Mouse (Mus musculus) neural tube, embryonic 14.5 days (tissue): Measurements from ENCODE around the gene Sez6l. TPM values are rescaled to one million over a fixed set of nuclear protein-coding genes. Genes with fewer than 3 reads are reported as not detected.
A peak's percentile ranks its signal among the peaks of the same experiment; 100 is the strongest.

Experiments used
- ATAC-seq: fragments of 200-750 bp; cut with Nextera tagmentation; 2 replicates; pipeline ENCODE4 v1.8.0; 2017; ENCODE audit warnings: low read depth, mild to moderate bottlenecking, moderate TSS enrichment, moderate library complexity
- H3K27ac ChIP-seq: fragments of 300-500 bp; sonication (generic); 2 replicates; pipeline ENCODE4 v1.5.1; 2014; ENCODE audit warnings: low read depth, mild to moderate bottlenecking, control low read depth, low read length, moderate library complexity, mixed read lengths
- H3K27me3 ChIP-seq: fragments of 300-500 bp; sonication (generic); 2 replicates; pipeline ENCODE4 v1.6.1; 2014; ENCODE audit warnings: low read length; ENCODE audit not compliant: control insufficient read depth, insufficient read depth
- H3K36me3 ChIP-seq: fragments of 300-500 bp; sonication (generic); 2 replicates; pipeline ENCODE4 v1.6.1; 2014; ENCODE audit warnings: low read length, mixed read lengths; ENCODE audit not compliant: control insufficient read depth, insufficient read depth
- H3K4me1 ChIP-seq: fragments of 300-500 bp; sonication (generic); 2 replicates; pipeline ENCODE4 v1.6.1; 2014; ENCODE audit warnings: low read length; ENCODE audit not compliant: control insufficient read depth, insufficient read depth
- H3K4me2 ChIP-seq: fragments of 300-500 bp; sonication (generic); 2 replicates; pipeline ENCODE4 v1.6.1; 2014; ENCODE audit warnings: mild to moderate bottlenecking, low read depth, low read length, control low read depth
- H3K4me3 ChIP-seq: fragments of 300-500 bp; sonication (generic); 2 replicates; pipeline ENCODE4 v1.5.1; 2014; ENCODE audit warnings: low read depth, low read length, control low read depth, mixed read lengths
- H3K9ac ChIP-seq: fragments of 300-500 bp; sonication (generic); replicated peaks from 2 replicates; pipeline ENCODE4 v1.6.1; 2014; ENCODE audit warnings: low read depth, mild to moderate bottlenecking, control low read depth, low read length, mixed read lengths
- H3K9me3 ChIP-seq: fragments of 300-500 bp; sonication (generic); 2 replicates; pipeline ENCODE4 v1.6.1; 2016; ENCODE audit warnings: low read length; ENCODE audit not compliant: control insufficient read depth
- WGBS: fragments of 180-500 bp; shearing (Covaris S2); extraction: QIAGEN DNeasy Blood & Tissue Kit; methylation state at CpG from one replicate; pipeline ENCODE4 v1.1.7; 2014; 5-methylcytosine and 5-hydroxymethylcytosine counted together
- polyA plus RNA-seq: library from polyadenylated mRNA; unstranded; fragments of >200 nt; fragmentation: Nextera tagmentation; extraction: Ambion mirVana; gene quantifications from 2 replicates; pipeline ENCODE4 v1.2.1, GENCODE M21; 2014

Sez6l gene
- polyA plus RNA-seq, 1 experiment from 2014 or later, result 30.4 TPM

DNA sequence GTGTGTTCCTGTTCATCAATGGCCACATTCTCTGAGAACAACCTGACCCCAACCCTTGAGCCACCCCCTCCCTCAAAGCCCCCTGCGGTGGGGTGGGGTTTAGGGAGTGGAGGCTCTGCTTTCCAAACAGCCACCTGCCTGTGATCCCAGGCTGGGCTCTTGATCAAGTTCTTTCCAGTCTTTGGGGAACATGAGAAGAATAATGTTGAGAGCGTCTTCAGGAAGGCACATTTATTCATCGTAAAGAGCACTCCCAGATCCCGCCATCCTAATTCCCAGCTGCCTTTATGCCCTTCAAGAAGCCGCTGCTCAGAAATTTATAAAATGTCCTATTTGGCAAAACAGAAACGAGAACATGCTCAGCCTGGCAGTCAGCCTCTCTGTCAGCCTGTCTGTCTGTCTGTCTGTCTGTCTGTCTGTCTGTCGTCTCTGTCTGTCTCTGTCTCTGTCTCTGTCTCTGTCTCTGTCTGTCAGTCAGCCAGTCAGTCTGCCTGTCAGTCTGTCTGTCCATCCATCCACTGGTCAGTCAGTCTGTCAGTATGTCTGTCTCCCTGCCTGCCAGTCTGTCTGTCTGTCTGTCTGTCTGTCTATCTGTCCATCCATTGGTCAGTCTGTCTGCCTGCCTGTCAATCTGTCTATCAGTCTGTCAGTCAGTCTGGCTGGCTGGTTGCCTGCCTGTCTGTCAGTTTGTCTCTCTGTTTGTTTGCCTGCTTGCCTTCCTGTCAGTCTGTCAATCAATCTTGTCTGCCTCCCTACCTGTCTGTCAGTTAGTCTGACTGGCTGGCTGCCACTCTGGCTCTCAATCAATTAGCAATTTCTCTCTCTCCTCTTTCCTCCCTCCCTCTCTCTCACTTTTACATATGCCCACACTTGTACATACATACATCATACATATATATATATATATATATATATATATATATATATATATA lies 19.0 kb upstream of the Sez6l start:
- H3K27me3 ChIP-seq, result no peaks in the 10 kb centered on the region
- no peak overlapping the region for H3K27ac ChIP-seq
- no peak overlapping the region for H3K4me2 ChIP-seq
- H3K9me3 ChIP-seq, result no peaks in the 10 kb centered on the region
- H3K9ac ChIP-seq, result no peak overlapping the region
- 56% methylated on average over 7 of the region's 7 CpGs for WGBS
- H3K4me3 ChIP-seq, result no peak overlapping the region
- no peaks in the 10 kb centered on the region for H3K36me3 ChIP-seq
- no peak for ATAC-seq
- peaks cover 8% of the 10 kb centered on the region for H3K4me1 ChIP-seq

DNA sequence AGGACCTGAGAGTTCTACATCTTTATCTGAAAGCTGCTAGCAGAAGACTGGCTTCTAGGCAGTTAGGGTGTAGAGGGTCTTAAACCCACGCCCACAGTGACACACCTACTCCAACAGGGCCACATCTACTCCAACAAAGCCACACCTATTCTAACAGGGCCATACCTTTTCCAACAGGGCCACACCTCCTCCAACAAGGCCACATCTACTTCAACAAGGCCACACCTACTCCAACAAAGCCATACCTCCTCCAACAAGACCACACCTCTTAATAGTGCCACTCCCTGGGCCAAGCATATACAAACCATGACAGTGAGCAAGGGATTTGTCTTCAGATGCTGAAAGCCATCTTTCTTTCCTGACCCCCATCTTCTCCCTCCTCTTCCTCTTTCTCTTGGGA lies 14.7 kb upstream of the Sez6l start:
- no peaks in the 10 kb centered on the region for H3K36me3 ChIP-seq
- no peak for ATAC-seq
- no peaks in the 10 kb centered on the region for H3K4me1 ChIP-seq
- no peaks in the 10 kb centered on the region for H3K27me3 ChIP-seq
- no peaks in the 10 kb centered on the region for H3K9me3 ChIP-seq
- H3K27ac ChIP-seq, result no peak overlapping the region
- no peak overlapping the region for H3K4me2 ChIP-seq
- 67% methylated on average over 1 of the region's 1 CpGs for WGBS
- no peak overlapping the region for H3K4me3 ChIP-seq
- H3K9ac ChIP-seq, result no peak overlapping the region

DNA sequence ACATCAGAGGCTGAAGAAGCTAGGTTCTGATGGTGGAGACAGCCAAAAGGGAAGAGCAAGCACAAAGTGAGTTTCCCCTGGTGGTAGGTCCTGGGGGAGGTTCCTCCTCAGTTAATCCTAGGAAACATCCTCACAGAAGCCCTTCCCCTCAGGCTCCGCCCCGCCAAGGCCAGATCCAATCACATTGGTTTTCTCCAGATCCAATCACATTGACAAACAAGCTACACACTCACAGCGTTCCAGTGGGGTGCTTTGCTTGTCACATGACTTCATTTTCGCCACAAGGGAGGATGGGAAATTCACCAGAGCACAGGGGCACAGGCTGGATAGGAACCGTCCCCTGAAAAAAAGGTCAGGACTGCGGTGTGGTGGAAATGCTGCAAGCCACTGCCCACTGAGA lies 9.1 kb upstream of the Sez6l start:
- H3K27ac ChIP-seq, result no peak overlapping the region
- H3K4me2 ChIP-seq, result no peak overlapping the region
- H3K27me3 ChIP-seq, result no peaks in the 10 kb centered on the region
- 52% methylated on average over 6 of the region's 6 CpGs for WGBS
- H3K9me3 ChIP-seq, result no peaks in the 10 kb centered on the region
- no peak overlapping the region for H3K4me3 ChIP-seq
- peaks cover 9% of the 10 kb centered on the region; the same call in 1 of the 2 replicates for H3K4me1 ChIP-seq
- no peaks in the 10 kb centered on the region for H3K36me3 ChIP-seq
- ATAC-seq, result no peak
- no peak overlapping the region for H3K9ac ChIP-seq

DNA sequence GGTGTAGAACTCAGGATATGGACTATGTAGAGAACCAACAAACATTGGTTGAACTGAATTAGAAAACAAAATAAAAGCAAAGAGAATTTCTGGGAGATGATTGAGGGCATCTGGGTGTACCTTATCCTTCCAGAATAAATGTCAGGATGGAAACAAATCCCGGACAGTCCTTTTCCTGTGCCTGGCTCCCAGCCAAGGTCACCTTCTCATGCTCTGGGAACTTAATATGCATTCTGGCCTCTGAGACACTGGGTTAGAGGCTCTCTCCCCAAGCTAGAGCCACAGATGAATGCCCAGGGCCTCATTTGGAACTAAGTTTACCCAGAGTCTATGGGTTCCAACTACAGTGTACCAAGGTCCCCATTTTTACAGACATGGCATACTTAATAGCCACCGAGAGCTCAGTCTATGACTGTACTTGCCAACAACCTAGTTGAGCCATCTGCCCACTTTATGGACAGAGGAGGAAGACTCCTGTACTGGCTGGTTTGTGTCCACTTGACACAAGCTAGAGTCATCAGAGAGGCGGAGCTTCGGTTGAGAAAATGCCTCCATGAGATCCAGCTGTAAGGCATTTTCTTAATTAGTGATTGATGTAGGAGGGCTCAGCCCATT lies 7.3 kb upstream of the Sez6l start:
- Histone ChIP-seq H3K9me3 (no peaks in the 10 kb centered on the region), H3K9ac (no peak overlapping the region), H3K36me3 (no peaks in the 10 kb centered on the region), H3K27me3 (no peaks in the 10 kb centered on the region), H3K27ac (no peak overlapping the region), H3K4me3 (no peak overlapping the region), H3K4me1 (peaks cover 9% of the 10 kb centered on the region; the same call in 1 of the 2 replicates), H3K4me2 (no peak overlapping the region)
- WGBS, result 87% methylated on average over 4 of the region's 4 CpGs
- no peak for ATAC-seq

DNA sequence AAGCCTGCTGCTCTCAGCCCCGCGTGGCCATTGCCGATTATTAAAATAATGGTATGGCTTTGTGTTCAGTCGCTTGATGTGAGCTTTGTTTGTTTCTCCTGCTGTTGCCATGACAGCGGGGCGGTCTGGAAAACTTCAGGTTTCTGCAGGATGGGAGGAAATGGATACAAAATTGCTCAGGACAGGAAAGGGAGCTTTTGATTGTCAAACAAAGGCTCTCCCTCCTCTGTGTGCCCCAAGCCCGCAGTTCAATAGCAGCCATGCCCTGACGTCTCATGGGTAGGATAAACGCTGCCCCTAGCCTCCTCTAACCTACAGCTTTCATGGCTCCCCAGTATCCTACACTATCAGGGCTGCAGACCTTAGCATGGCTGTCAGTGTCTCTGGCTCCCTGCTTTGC lies 6.3 kb upstream of the Sez6l start:
- WGBS, result 26% methylated on average over 9 of the region's 9 CpGs
- no peak overlapping the region for H3K4me2 ChIP-seq
- no peaks in the 10 kb centered on the region for H3K36me3 ChIP-seq
- H3K27ac ChIP-seq, result no peak overlapping the region
- H3K27me3 ChIP-seq, result no peaks in the 10 kb centered on the region
- H3K4me3 ChIP-seq, result no peak overlapping the region
- H3K4me1 ChIP-seq, result peaks cover 9% of the 10 kb centered on the region; the same call in 1 of the 2 replicates
- no peak overlapping the region for H3K9ac ChIP-seq
- ATAC-seq, result no peak
- H3K9me3 ChIP-seq, result no peaks in the 10 kb centered on the region

DNA sequence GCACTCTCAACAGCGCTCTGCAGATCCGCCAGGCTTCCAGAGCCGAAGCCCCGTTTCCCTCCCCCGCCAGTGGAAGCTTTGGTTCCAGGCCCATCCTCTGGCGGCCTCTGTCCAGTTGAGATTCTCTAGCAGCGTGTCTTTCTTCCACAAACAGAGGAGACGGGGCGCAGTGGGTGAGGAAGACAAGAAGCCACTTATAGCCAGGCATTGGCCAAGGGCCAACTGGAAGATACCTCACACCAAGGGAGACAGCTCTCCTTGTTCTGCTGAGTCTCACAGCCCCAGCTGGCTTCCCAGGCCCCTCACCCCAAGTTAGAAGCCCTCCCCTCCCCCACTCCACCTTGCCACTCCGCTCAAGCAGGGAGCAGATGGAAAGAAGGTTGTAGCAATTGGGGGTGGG lies 765 bp upstream of the Sez6l start:
- ATAC-seq, result peak; percentile 29
- peak overlapping the region; percentile 82 for H3K9ac ChIP-seq
- H3K4me2 ChIP-seq, result peak overlapping the region; percentile 88
- H3K36me3 ChIP-seq, result no peaks in the 10 kb centered on the region
- H3K27ac ChIP-seq, result peak overlapping the region; percentile 74
- no peaks in the 10 kb centered on the region for H3K27me3 ChIP-seq
- WGBS, result 6% methylated on average over 10 of the region's 10 CpGs
- peak overlapping the region; percentile 77; the same call in 1 of the 2 replicates for H3K4me3 ChIP-seq
- peaks cover 17% of the 10 kb centered on the region for H3K4me1 ChIP-seq
- H3K9me3 ChIP-seq, result no peaks in the 10 kb centered on the region

DNA sequence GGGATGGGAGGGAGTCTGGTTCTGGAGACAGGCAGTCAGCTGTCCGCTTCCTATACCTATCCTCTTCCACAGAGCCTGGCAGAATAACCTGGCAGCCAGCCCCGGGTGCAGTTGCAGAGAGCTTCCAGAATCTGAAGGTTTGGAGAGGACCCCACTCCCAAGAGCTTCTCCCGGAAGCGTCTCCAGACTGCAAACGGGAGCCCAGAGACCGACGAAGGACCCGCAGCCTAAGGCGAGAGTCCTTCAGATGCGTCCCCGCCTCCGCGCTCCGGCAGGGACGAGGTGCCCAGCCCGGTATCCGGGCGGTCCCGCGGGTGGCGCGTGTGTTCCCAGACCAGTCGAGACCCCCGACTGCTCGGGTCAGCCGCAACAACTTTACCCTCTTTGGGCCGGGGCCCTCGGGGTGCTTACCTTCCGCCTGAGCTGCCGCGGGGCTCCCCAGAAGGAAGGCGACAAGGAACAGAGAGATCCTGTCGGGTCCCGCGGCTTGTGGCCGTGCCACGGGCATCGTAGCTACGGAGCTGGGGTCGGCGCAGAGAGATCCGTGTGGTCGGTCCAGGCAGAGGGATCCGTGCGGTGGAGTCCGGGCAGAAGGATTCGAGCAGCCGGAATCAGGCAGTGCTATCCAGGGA lies 508 bp downstream of the Sez6l start:
- H3K4me1 ChIP-seq, result peaks cover 17% of the 10 kb centered on the region
- ATAC-seq, result peak; percentile 42

DNA sequence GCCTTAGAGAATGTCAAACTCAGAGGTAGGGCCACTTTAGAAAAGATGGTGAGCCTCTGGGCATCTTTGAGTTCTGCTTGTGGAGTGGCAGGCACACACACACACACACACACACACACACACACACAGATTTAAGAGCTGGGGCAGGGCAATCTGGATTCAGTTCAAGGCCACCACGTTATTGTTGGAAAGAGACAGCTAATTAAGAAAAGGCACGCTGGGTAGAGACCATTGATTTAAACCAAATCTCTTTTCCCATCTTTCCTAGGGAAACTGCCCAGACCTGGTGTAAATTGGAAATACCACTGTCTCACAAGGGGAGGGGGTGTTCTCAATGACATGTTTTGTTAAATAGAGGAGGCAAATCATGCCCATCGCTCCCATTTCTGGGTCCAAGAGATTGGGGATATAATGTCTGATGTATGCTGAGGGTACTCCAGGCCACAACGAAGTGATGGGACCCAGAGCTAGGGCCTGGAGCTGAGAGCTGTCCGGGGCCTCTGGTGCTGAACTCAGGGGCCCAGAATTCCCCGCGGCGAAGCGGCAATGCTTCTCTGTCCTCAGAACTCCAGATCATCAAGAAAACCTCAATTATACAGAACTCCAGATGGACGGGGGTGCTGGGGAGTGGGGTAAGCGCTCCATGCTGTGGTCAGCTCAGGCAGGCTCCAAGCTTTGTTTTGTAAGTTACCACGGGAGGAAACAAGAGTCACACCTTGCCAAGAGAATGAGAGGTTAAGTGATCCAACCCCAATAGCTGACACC lies 1.7 kb downstream of the Sez6l start:
- H3K4me3 ChIP-seq, result peak overlapping the region; percentile 77
- 5% methylated on average over 12 of the region's 12 CpGs for WGBS
- no peak for ATAC-seq
- H3K27ac ChIP-seq, result no peak overlapping the region
- no peaks in the 10 kb centered on the region for H3K9me3 ChIP-seq
- no peaks in the 10 kb centered on the region for H3K36me3 ChIP-seq
- H3K4me2 ChIP-seq, result peak overlapping the region; percentile 88
- peak overlapping the region; percentile 82 for H3K9ac ChIP-seq
- no peaks in the 10 kb centered on the region for H3K27me3 ChIP-seq
- H3K4me1 ChIP-seq, result peaks cover 17% of the 10 kb centered on the region

More for the DNA sequence above, 508 bp downstream of the Sez6l start:
- H3K4me2 ChIP-seq, result peak overlapping the region; percentile 88
- under 1% methylated on average over 47 of the region's 48 CpGs for WGBS
- no peaks in the 10 kb centered on the region for H3K9me3 ChIP-seq
- H3K27me3 ChIP-seq, result no peaks in the 10 kb centered on the region
- H3K4me3 ChIP-seq, result peak overlapping the region; percentile 77
- H3K27ac ChIP-seq, result peak overlapping the region; percentile 74; the same call in 1 of the 2 replicates
- peak overlapping the region; percentile 82 for H3K9ac ChIP-seq
- no peaks in the 10 kb centered on the region for H3K36me3 ChIP-seq
